Mouse (Mus musculus): ENCODE measurements at regions not wholly inside any gene's neighbourhood (a gene's known extent, or its start where the extent isn't known, plus 50 kb on each side); places are given as distances from the start of the nearest gene placed in this dataset.
"Not testable (repeated sequence)": the region's sequence is repeated elsewhere in the genome, so short reads cannot be mapped to it uniquely, and the experiment has no call there.

DNA sequence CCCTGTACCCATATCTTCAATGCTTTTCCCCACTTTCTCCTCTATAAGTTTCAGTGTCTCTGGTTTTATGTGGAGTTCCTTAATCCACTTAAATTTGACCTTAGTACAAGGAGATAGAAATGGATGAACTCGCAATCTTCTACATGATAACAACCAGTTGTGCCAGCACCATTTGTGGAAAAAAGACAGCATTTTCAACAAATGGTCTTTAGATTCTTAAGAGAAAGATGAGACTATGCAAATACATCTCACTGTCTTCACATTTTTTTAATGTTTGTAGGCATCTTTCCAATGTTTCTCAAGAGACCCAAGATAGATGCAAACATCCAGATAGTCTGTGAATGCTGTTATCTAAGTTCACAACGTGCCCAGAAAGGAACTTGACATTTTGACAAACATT, 171.0 kb upstream of the Cdh7 start:
- intact Hi-C loops (cut with DNase I); DNase-seq: not testable (repeated sequence)

DNA sequence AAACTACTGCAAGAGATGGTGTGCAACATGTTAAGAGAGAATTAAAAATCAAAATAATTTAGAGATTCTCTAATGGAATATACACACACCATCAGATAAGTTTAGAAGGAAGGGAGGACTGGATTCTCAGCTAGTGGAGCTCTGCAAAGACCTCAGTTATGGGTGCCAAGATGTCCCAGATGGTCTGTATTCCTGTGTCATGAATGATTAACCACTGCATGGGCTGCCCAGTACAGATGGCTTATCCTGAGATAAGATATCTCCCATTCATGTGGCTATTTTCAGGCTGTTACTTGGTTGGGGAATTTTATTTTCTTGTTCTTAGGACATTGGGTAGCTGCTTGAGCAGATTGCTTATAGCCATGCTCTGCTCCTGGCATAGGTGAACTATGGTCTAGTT, 131.6 kb upstream of the Cdh7 start:
- peak; percentile 58 for DNase-seq
- intact Hi-C loops (cut with DNase I): no loop called here

DNA sequence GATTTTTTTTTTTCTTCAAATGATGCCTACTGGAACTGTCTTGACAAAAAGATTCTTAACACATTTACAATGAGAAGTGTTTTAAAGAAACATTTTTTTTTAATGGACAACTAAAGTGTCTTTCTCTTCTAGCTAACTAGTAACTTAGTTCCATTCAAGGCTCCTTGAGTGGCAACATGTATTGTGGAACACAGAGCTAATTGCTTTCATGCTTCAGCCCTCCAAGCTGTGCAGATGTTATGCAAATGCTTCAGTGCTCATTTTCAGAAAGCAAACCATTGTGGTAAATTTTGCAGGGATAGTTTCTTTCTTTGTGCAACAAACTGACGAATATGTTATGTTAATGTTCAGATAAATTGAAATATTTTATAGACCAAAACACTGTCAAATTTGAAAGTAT, 83.6 kb upstream of the Cdh7 start:
- DNase-seq: no peak
- intact Hi-C loops (cut with DNase I): no loop called here

DNA sequence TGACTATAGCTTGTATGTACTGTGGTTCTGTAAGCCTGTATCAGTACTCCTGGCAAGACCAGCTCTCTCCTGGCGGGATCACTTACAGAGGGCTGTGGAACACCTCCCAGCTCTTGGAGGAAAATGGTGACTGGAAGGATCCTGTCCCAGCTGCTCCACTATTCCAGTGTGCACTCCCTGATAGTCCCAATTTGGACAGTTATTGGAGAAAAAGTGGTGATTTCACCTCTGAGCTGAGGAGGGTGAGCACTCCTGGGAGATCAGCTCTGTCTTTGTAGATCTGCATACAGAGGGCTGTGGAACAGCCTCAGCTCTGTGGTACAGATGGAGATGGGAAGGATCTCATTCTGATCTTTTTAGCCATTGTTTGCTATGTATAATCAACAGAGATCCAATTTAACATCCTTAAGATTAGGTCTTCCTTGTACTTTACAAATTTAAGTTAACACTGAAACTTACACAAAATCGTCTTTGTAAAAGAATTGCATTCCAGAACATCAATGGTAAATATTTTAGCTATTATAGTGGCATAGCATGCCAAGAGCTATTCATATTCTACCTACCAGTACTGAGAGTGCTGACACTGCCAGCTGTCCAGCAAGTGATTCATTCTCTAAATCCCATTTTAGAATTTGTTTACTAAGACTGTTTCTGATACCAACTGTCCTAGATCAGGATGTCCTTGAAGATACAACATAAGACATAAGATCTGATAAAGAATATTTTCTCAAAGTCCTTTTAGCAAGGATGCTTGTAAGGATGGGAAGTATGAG, 52.6 kb upstream of the Cdh7 start:
- DNase-seq: no peak
- intact Hi-C loops (cut with DNase I): loop anchor here (10.0 kb wide), 1 partner anchor 355 kb away; no protein-coding TSS in a partner anchor
